Mouse (Mus musculus) hindbrain, postnatal 0 days (tissue): ENCODE measurements around the gene Zscan10. TPM values are rescaled to one million over a fixed set of nuclear protein-coding genes. Genes with fewer than 3 reads are reported as not detected.

ENCODE experiments used
- ATAC-seq: fragments of 200-750 bp; cut with Nextera tagmentation; 2 replicates; pipeline ENCODE4 v1.8.0; 2017; ENCODE audit warnings: mild to moderate bottlenecking, moderate TSS enrichment, moderate library complexity
- DNase-seq: peaks from one replicate; pipeline ENCODE4 v3.0.0-alpha.2; 2015; ENCODE audit warnings: low spot score
- H3K27ac ChIP-seq: fragments of 300-500 bp; sonication (generic); 2 replicates; pipeline ENCODE4 v1.5.1; 2014; ENCODE audit warnings: mild to moderate bottlenecking
- H3K27me3 ChIP-seq: fragments of 300-500 bp; sonication (generic); 2 replicates; pipeline ENCODE4 v1.6.1; 2014; ENCODE audit warnings: low read length, mixed read lengths; ENCODE audit not compliant: insufficient read depth
- H3K36me3 ChIP-seq: fragments of 300-500 bp; sonication (generic); 2 replicates; pipeline ENCODE4 v1.6.1; 2014; ENCODE audit warnings: low read length, mixed read lengths; ENCODE audit not compliant: insufficient read depth
- H3K4me1 ChIP-seq: fragments of 300-500 bp; sonication (generic); 2 replicates; pipeline ENCODE4 v1.6.1; 2014; ENCODE audit warnings: antibody characterized with exemption, low read length, mixed read lengths; ENCODE audit not compliant: insufficient read depth
- H3K4me2 ChIP-seq: fragments of 300-500 bp; sonication (generic); 2 replicates; pipeline ENCODE4 v1.6.1; 2014; ENCODE audit warnings: low read depth, mild to moderate bottlenecking, low read length, moderate library complexity, mixed read lengths
- H3K4me3 ChIP-seq: fragments of 300-500 bp; sonication (generic); 2 replicates; pipeline ENCODE4 v1.5.1; 2014; ENCODE audit warnings: low read length
- H3K9ac ChIP-seq: fragments of 300-500 bp; sonication (generic); replicated peaks from 2 replicates; pipeline ENCODE4 v1.6.1; 2014; ENCODE audit warnings: mild to moderate bottlenecking, low read length, moderate library complexity, mixed read lengths
- H3K9me3 ChIP-seq: fragments of 300-500 bp; sonication (generic); 2 replicates; pipeline ENCODE4 v1.6.1; 2016; ENCODE audit warnings: low read length, mixed read lengths
- CTCF ChIP-seq: IDR thresholded peaks from 2 replicates; pipeline ENCODE4 v1.5.1; 2016; ENCODE audit warnings: antibody characterized with exemption, control low read depth, low read depth
- WGBS: fragments of 180-500 bp; shearing (Covaris S2); extraction: QIAGEN DNeasy Blood & Tissue Kit; methylation state at CpG from one replicate; pipeline ENCODE4 v1.1.7; 2014; 5-methylcytosine and 5-hydroxymethylcytosine counted together
- polyA plus RNA-seq: library from polyadenylated mRNA; unstranded; fragments of >200 nt; fragmentation: Nextera tagmentation; extraction: Ambion mirVana; gene quantifications from 2 replicates; pipeline ENCODE4 v1.2.1, GENCODE M21; 2015
- total RNA-seq: library from RNA; depleted of rRNA; stranded (reverse); fragments of >200 nt; gene quantifications from 2 replicates; pipeline ENCODE4 v1.2.3, GENCODE M21; 2014; rRNA removed

Zscan10 gene
- total and polyA plus RNA-seq, 2 experiments from 2014 or later: 0.10 to 0.14 TPM

GRCm38 (mm10) chr17:23660117-23660875 lies 59.6 kb downstream of the Zscan10 start, which contains the start of gene Bicdl2:
Bicdl2 (plus strand) TSS chr17:23660506.
- Histone ChIP-seq H3K4me1 (0 out of 2 replicates have a peak, but pooled peaks cover 3% of the 10 kb centered on the region), H3K27me3 (peaks cover 28% of the 10 kb centered on the region), H3K36me3 (no peaks in the 10 kb centered on the region), H3K4me2 (peak within 1 kb of the TSS; percentile 22; the same call in 1 of the 2 replicates), H3K9me3 (no peaks in the 10 kb centered on the region), H3K9ac (no peak within 1 kb of the TSS), H3K4me3 (0 out of 2 replicates have a peak within 1 kb of the TSS, but pooled peaks have one; percentile 8), H3K27ac (no peak within 1 kb of the TSS)
- ATAC-seq (0 out of 2 replicates have a peak, but pooled peaks have one; percentile 30), DNase-seq (no peak)
- WGBS: 9% methylated on average over 27 of the region's 27 CpGs
- TF ChIP-seq CTCF: peak; percentile 72

Other genes with a start within 250 kb of the Zscan10 start
- not detected in 2 replicates for gene Vmn2r116, start 216.3 kb upstream of the Zscan10 start, total RNA-seq
- gene Vmn2r116, start 216.3 kb upstream of the Zscan10 start, polyA plus RNA-seq: not detected in 2 replicates
- gene Vmn2r117, start 121.2 kb upstream of the Zscan10 start, total RNA-seq: not detected in 2 replicates
- not detected in 2 replicates for gene Vmn2r117, start 121.2 kb upstream of the Zscan10 start, polyA plus RNA-seq
- 17.1 and 28.1 TPM in 2 replicates for gene Zfp213, start 36.6 kb upstream of the Zscan10 start, total RNA-seq
- gene Zfp213, start 36.6 kb upstream of the Zscan10 start, polyA plus RNA-seq: 9.4 and 10.3 TPM in 2 replicates
- gene Zfp13, start 1.4 kb upstream of the Zscan10 start, total RNA-seq: 37.6 and 44.0 TPM in 2 replicates
- 21.5 and 21.6 TPM in 2 replicates for gene Zfp13, start 1.4 kb upstream of the Zscan10 start, polyA plus RNA-seq
- gene Mmp25, start 44.4 kb downstream of the Zscan10 start, total RNA-seq: 0.65 and 1.2 TPM in 2 replicates
- gene Mmp25, start 44.4 kb downstream of the Zscan10 start, polyA plus RNA-seq: 1.2 and 1.3 TPM in 2 replicates
- gene Bicdl2, start 59.6 kb downstream of the Zscan10 start, total RNA-seq: not detected in 2 replicates
- 0.11 and 0.18 TPM in 2 replicates for gene Bicdl2, start 59.6 kb downstream of the Zscan10 start, polyA plus RNA-seq
- gene Hcfc1r1, start 72.7 kb downstream of the Zscan10 start, total RNA-seq: 107 and 126 TPM in 2 replicates
- gene Hcfc1r1, start 72.7 kb downstream of the Zscan10 start, polyA plus RNA-seq: 209 and 217 TPM in 2 replicates
- gene Thoc6, start 73.0 kb downstream of the Zscan10 start, total RNA-seq: 16.1 and 28.1 TPM in 2 replicates
- 28.4 and 29.1 TPM in 2 replicates for gene Thoc6, start 73.0 kb downstream of the Zscan10 start, polyA plus RNA-seq
- gene Tnfrsf12a, start 76.6 kb downstream of the Zscan10 start, total RNA-seq: 5.5 and 8.7 TPM in 2 replicates
- gene Tnfrsf12a, start 76.6 kb downstream of the Zscan10 start, polyA plus RNA-seq: 7.3 and 7.7 TPM in 2 replicates
- gene Cldn6, start 78.4 kb downstream of the Zscan10 start, total RNA-seq: 0.75 and 1.0 TPM in 2 replicates
- 0.33 and 0.34 TPM in 2 replicates for gene Cldn6, start 78.4 kb downstream of the Zscan10 start, polyA plus RNA-seq
- 1.0 and 1.9 TPM in 2 replicates for gene Cldn9, start 83.2 kb downstream of the Zscan10 start, total RNA-seq
- 1.1 and 1.2 TPM in 2 replicates for gene Cldn9, start 83.2 kb downstream of the Zscan10 start, polyA plus RNA-seq
- gene 1520401A03Rik, start 121.9 kb downstream of the Zscan10 start, total RNA-seq: not detected in 2 replicates
- gene 1520401A03Rik, start 121.9 kb downstream of the Zscan10 start, polyA plus RNA-seq: 0.19 and 0.26 TPM in 2 replicates
- 27.1 and 27.8 TPM in 2 replicates for gene Pkmyt1, start 125.5 kb downstream of the Zscan10 start, total RNA-seq
- 19.5 and 20.1 TPM in 2 replicates for gene Pkmyt1, start 125.5 kb downstream of the Zscan10 start, polyA plus RNA-seq
- 102 and 120 TPM in 2 replicates for gene Paqr4, start 140.0 kb downstream of the Zscan10 start, total RNA-seq
- 69.4 and 72.1 TPM in 2 replicates for gene Paqr4, start 140.0 kb downstream of the Zscan10 start, polyA plus RNA-seq
- gene Kremen2, start 145.0 kb downstream of the Zscan10 start, total RNA-seq: 1.2 and 2.0 TPM in 2 replicates
- gene Kremen2, start 145.0 kb downstream of the Zscan10 start, polyA plus RNA-seq: 1.1 and 1.4 TPM in 2 replicates
- gene Flywch1, start 170.7 kb downstream of the Zscan10 start, total RNA-seq: 230 and 258 TPM in 2 replicates
- gene Flywch1, start 170.7 kb downstream of the Zscan10 start, polyA plus RNA-seq: 165 and 183 TPM in 2 replicates
- 63.3 and 83.8 TPM in 2 replicates for gene Flywch2, start 185.2 kb downstream of the Zscan10 start, total RNA-seq
- 99.8 and 123 TPM in 2 replicates for gene Flywch2, start 185.2 kb downstream of the Zscan10 start, polyA plus RNA-seq
- 133 and 144 TPM in 2 replicates for gene Srrm2, start 189.7 kb downstream of the Zscan10 start, total RNA-seq
- 419 and 436 TPM in 2 replicates for gene Srrm2, start 189.7 kb downstream of the Zscan10 start, polyA plus RNA-seq
- 755 and 1,410 TPM in 2 replicates for gene Elob, start 228.3 kb downstream of the Zscan10 start, total RNA-seq
- 1,482 and 1,504 TPM in 2 replicates for gene Elob, start 228.3 kb downstream of the Zscan10 start, polyA plus RNA-seq
- gene Prss33, start 235.2 kb downstream of the Zscan10 start, total RNA-seq: not detected in 2 replicates
- not detected in 2 replicates for gene Prss33, start 235.2 kb downstream of the Zscan10 start, polyA plus RNA-seq
- gene Prss32, start 243.0 kb downstream of the Zscan10 start, total RNA-seq: not detected in 2 replicates
- gene Prss32, start 243.0 kb downstream of the Zscan10 start, polyA plus RNA-seq: 0.25 and 0.48 TPM in 2 replicates
- gene Prss41, start 243.3 kb downstream of the Zscan10 start, total RNA-seq: 0.37 TPM in 1 of 2 replicates, not detected in the other
- 0.90 and 1.3 TPM in 2 replicates for gene Prss41, start 243.3 kb downstream of the Zscan10 start, polyA plus RNA-seq